Mouse (Mus musculus): ENCODE results near the gene Crtac1. TPM values are rescaled to one million over a fixed set of nuclear protein-coding genes. Genes with fewer than 3 reads are reported as not detected.

The Crtac1 gene
- total RNA-seq, 1 experiment: 2.0 TPM

- in situ Hi-C loops (cut with MboI; ENCODE audit: low sequenced_read_pairs in 2 of 2, unreplicated experiment in 2 of 2): no loop called here
These were observed 120.3 kb downstream of the Crtac1 start for GRCm38 (mm10) chr19:42311332-42311731.

GRCm38 (mm10) chr19:42308931-42309330 is 122.7 kb downstream of the Crtac1 start:
- in situ Hi-C loops (cut with MboI; ENCODE audit: low sequenced_read_pairs in 2 of 2, unreplicated experiment in 2 of 2): no loop called here
- peaks cover 6 to 14% of the 10 kb centered on the region in 2 experiments; a peak in 3 of 4 replicates for H3K4me1 ChIP-seq (ENCODE audit: control insufficient read depth in 2 of 2, insufficient read depth in 2 of 2, low read length in 2 of 2, poor library complexity in 1 of 2)
- no peaks in the 10 kb centered on the region for H3K9me3 ChIP-seq (ENCODE audit: control insufficient read depth, insufficient read depth, low read depth, low read length)
- no peak overlapping the region; the same call in 1 of the 2 replicates for H3K27ac ChIP-seq (ENCODE audit: insufficient read depth, low read depth, low read length, poor library complexity, severe bottlenecking)
- no peak overlapping the region for H3K4me3 ChIP-seq (ENCODE audit: insufficient read depth in 1 of 2, low read depth in 1 of 2, low read length in 2 of 2, poor library complexity in 1 of 2, severe bottlenecking in 1 of 2)
- no peaks in the 10 kb centered on the region for H3K36me3 ChIP-seq (ENCODE audit: control insufficient read depth, insufficient read depth, low read length, poor library complexity, severe bottlenecking)
- no peak overlapping the region for H3K9ac ChIP-seq (ENCODE audit: insufficient read depth, low read depth, low read length, poor library complexity, severe bottlenecking)
- no peak for DNase-seq (ENCODE audit: low read depth, low spot score)
- no peak for TF ChIP-seq ZNF384 (IDR thresholded peaks at IDR 0.05; ENCODE audit: low read depth, low read length)
- no peak for TF ChIP-seq HCFC1 (IDR thresholded peaks at IDR 0.05; ENCODE audit: borderline replicate concordance, insufficient read depth, low read length)
- no peak for TF ChIP-seq CHD2 (IDR thresholded peaks at IDR 0.05; ENCODE audit: low read depth, low read length)
- TF ChIP-seq MAFK (IDR thresholded peaks at IDR 0.05; ENCODE audit: insufficient read depth, low read depth, low read length): no peak
- TF ChIP-seq ZC3H11A (IDR thresholded peaks at IDR 0.05; ENCODE audit: borderline replicate concordance, low read depth, low read length): no peak

More at GRCm38 (mm10) chr19:42311332-42311731, 120.3 kb downstream of the Crtac1 start:
- no peak overlapping the region for H3K27ac ChIP-seq (ENCODE audit: insufficient read depth, low read depth, low read length, poor library complexity, severe bottlenecking)
- TF ChIP-seq CHD2 (IDR thresholded peaks at IDR 0.05; ENCODE audit: low read depth, low read length) (no peak), ZNF384 (IDR thresholded peaks at IDR 0.05; ENCODE audit: low read depth, low read length) (no peak), ZC3H11A (IDR thresholded peaks at IDR 0.05; ENCODE audit: borderline replicate concordance, low read depth, low read length) (no peak), MAFK (IDR thresholded peaks at IDR 0.05; ENCODE audit: insufficient read depth, low read depth, low read length) (no peak), HCFC1 (IDR thresholded peaks at IDR 0.05; ENCODE audit: borderline replicate concordance, insufficient read depth, low read length) (no peak)
- no peak overlapping the region for H3K9ac ChIP-seq (ENCODE audit: insufficient read depth, low read depth, low read length, poor library complexity, severe bottlenecking)
- DNase-seq (ENCODE audit: low read depth, low spot score): no peak
- H3K9me3 ChIP-seq (ENCODE audit: control insufficient read depth, insufficient read depth, low read depth, low read length): no peaks in the 10 kb centered on the region
- H3K4me1 ChIP-seq (ENCODE audit: control insufficient read depth in 2 of 2, insufficient read depth in 2 of 2, low read length in 2 of 2, poor library complexity in 1 of 2): peaks cover 6 to 17% of the 10 kb centered on the region in 2 experiments; a peak in 3 of 4 replicates
- H3K36me3 ChIP-seq (ENCODE audit: control insufficient read depth, insufficient read depth, low read length, poor library complexity, severe bottlenecking): no peaks in the 10 kb centered on the region
- no peak overlapping the region for H3K4me3 ChIP-seq (ENCODE audit: insufficient read depth in 1 of 2, low read depth in 1 of 2, low read length in 2 of 2, poor library complexity in 1 of 2, severe bottlenecking in 1 of 2)

DNA sequence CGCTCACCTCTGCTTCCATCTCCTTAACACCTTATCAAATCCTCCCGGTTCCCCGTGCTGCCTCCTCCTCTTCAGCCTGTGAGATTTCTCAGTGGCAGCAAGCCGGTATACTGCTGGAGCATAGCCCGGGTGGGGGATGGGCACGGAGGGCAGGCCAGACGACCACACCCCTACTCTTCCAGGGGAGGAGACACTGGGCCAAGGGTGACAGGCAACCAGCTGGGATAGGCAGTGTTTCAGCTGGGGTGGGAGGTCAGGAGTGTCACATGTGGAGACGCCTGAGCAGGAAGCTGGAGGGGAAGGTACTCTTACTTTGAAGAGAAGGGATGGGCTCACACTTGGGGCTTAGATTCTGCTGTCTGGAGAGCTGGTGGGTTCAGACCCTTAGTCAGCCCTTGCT is 124.6 kb downstream of the Crtac1 start:
- DNase-seq (ENCODE audit: low read depth, low spot score): peak; percentile 63
- no peak for TF ChIP-seq HCFC1 (IDR thresholded peaks at IDR 0.05; ENCODE audit: borderline replicate concordance, insufficient read depth, low read length)
- TF ChIP-seq ZNF384 (IDR thresholded peaks at IDR 0.05; ENCODE audit: low read depth, low read length): no peak
- TF ChIP-seq MAFK (IDR thresholded peaks at IDR 0.05; ENCODE audit: insufficient read depth, low read depth, low read length): no peak
- TF ChIP-seq ZC3H11A (IDR thresholded peaks at IDR 0.05; ENCODE audit: borderline replicate concordance, low read depth, low read length): no peak
- TF ChIP-seq CHD2 (IDR thresholded peaks at IDR 0.05; ENCODE audit: low read depth, low read length): no peak
- H3K4me3 ChIP-seq (ENCODE audit: insufficient read depth in 1 of 2, low read depth in 1 of 2, low read length in 2 of 2, poor library complexity in 1 of 2, severe bottlenecking in 1 of 2): no peak overlapping the region

DNA sequence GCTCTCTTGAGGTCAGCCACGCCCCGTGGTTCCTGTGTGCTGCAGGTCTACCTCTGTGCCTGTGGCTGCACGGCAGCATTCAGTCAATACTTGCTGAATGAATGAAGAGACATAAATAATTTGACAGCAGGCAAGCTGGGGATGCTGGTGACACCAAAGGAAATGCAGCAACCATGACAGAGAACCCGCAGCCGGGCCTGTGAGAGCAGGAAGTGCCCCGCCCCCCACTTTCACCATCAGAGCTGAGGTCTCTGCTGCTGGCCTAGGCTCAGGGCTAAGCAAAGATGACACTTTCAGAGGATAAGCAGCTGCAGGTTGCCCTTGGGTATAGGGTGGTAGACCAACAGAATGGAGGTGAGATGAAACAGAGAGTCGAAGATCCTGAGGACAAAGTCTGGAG is 125.4 kb downstream of the Crtac1 start:
- TF ChIP-seq CHD2 (IDR thresholded peaks at IDR 0.05; ENCODE audit: low read depth, low read length): no peak
- TF ChIP-seq HCFC1 (IDR thresholded peaks at IDR 0.05; ENCODE audit: borderline replicate concordance, insufficient read depth, low read length): no peak
- TF ChIP-seq ZC3H11A (IDR thresholded peaks at IDR 0.05; ENCODE audit: borderline replicate concordance, low read depth, low read length): no peak
- TF ChIP-seq MAFK (IDR thresholded peaks at IDR 0.05; ENCODE audit: insufficient read depth, low read depth, low read length): no peak
- TF ChIP-seq ZNF384 (IDR thresholded peaks at IDR 0.05; ENCODE audit: low read depth, low read length): no peak
- Histone ChIP-seq H3K4me1 (ENCODE audit: control insufficient read depth in 2 of 2, insufficient read depth in 2 of 2, low read length in 2 of 2, poor library complexity in 1 of 2) (peaks cover 8 to 18% of the 10 kb centered on the region in 2 experiments; a peak in 3 of 4 replicates), H3K9me3 (ENCODE audit: control insufficient read depth, insufficient read depth, low read depth, low read length) (no peaks in the 10 kb centered on the region), H3K4me3 (ENCODE audit: insufficient read depth in 1 of 2, low read depth in 1 of 2, low read length in 2 of 2, poor library complexity in 1 of 2, severe bottlenecking in 1 of 2) (no peak overlapping the region), H3K36me3 (ENCODE audit: control insufficient read depth, insufficient read depth, low read length, poor library complexity, severe bottlenecking) (no peaks in the 10 kb centered on the region), H3K27ac (ENCODE audit: insufficient read depth, low read depth, low read length, poor library complexity, severe bottlenecking) (no peak overlapping the region), H3K9ac (ENCODE audit: insufficient read depth, low read depth, low read length, poor library complexity, severe bottlenecking) (no peak overlapping the region)
- in situ Hi-C loops (cut with MboI; ENCODE audit: low sequenced_read_pairs in 2 of 2, unreplicated experiment in 2 of 2): no loop called here
- no peak for DNase-seq (ENCODE audit: low read depth, low spot score)

More for the DNA sequence above, 124.6 kb downstream of the Crtac1 start:
- H3K9ac ChIP-seq (ENCODE audit: insufficient read depth, low read depth, low read length, poor library complexity, severe bottlenecking): no peak overlapping the region
- in situ Hi-C loops (cut with MboI; ENCODE audit: low sequenced_read_pairs in 2 of 2, unreplicated experiment in 2 of 2): no loop called here
- H3K36me3 ChIP-seq (ENCODE audit: control insufficient read depth, insufficient read depth, low read length, poor library complexity, severe bottlenecking): no peaks in the 10 kb centered on the region
- no peak overlapping the region for H3K27ac ChIP-seq (ENCODE audit: insufficient read depth, low read depth, low read length, poor library complexity, severe bottlenecking)
- H3K9me3 ChIP-seq (ENCODE audit: control insufficient read depth, insufficient read depth, low read depth, low read length): no peaks in the 10 kb centered on the region
- peaks cover 8 to 18% of the 10 kb centered on the region in 2 experiments; a peak in 3 of 4 replicates for H3K4me1 ChIP-seq (ENCODE audit: control insufficient read depth in 2 of 2, insufficient read depth in 2 of 2, low read length in 2 of 2, poor library complexity in 1 of 2)

All from ES-E14 (cell line).